24 mouse cellular contexts compared by ENCODE assay signal in genomic region chr8:79041429-79041828, GRCm38 (mm10). TPM values are rescaled to one million over a fixed set of nuclear protein-coding genes. Genes with fewer than 3 reads are reported as not detected.
DNase-seq lines count a peak whose midpoint lies in the region; TF ChIP-seq lines count a peak whose summit lies in the region.
"Had no signal": no experiment of that assay in that cellular context is flagged by ENCODE, and none has a peak within 500 bp of the region (broad histone marks: within the 10 kb centered on the region; RNA-seq: fewer than 3 reads in every experiment).

No protein-coding gene starts in this region.

- H3K27me3 ChIP-seq in CH12.LX (replicated peaks) = no peaks in the 10 kb centered on the region
- H3K27me3 ChIP-seq in myocyte (ENCODE audit: control insufficient read depth, insufficient read depth, insufficient read length) = no peaks in the 10 kb centered on the region
- H3K27me3 ChIP-seq: embryonic facial prominence, embryonic 13.5 days; embryonic facial prominence, embryonic 15.5 days; forebrain, embryonic 13.5 days; forebrain, embryonic 15.5 days; Patski had no signal

- no peak overlapping the region for H3ac ChIP-seq in myocyte (ENCODE audit: control insufficient read depth, insufficient read length)

- peaks cover 19 to 40% of the 10 kb centered on the region in 2 experiments for H3K4me1 ChIP-seq in CH12.LX (ENCODE audit: control insufficient read depth in 1 of 2, insufficient read depth in 2 of 2)
- H3K4me1 ChIP-seq: embryonic facial prominence, embryonic 15.5 days; forebrain, embryonic 13.5 days had no signal

- no peak overlapping the region; the same call in 1 of the 2 replicates for H3K27ac ChIP-seq in CH12.LX (ENCODE audit: insufficient read depth, low read depth)
- H3K27ac ChIP-seq: embryonic facial prominence, embryonic 13.5 days; embryonic facial prominence, embryonic 15.5 days; forebrain, embryonic 13.5 days; forebrain, embryonic 15.5 days had no signal

- no peak for TF ChIP-seq EP300 in CH12.LX (IDR thresholded peaks at IDR 0.05; ENCODE audit: low read length)

- 0 out of 2 replicates have a peak overlapping the region, but pooled peaks have one; percentile 34 for H3K9ac ChIP-seq in CH12.LX (ENCODE audit: insufficient read depth, low read depth)
- H3K9ac ChIP-seq: embryonic facial prominence, embryonic 13.5 days; embryonic facial prominence, embryonic 15.5 days; forebrain, embryonic 13.5 days; forebrain, embryonic 15.5 days; forebrain, postnatal 0 days had no signal

- no peak for TF ChIP-seq RAD21 in CH12.LX (IDR thresholded peaks at IDR 0.05; ENCODE audit: low read depth, low read length)

- peak; percentile 40 for DNase-seq in 3T3-L1 (ENCODE audit: low read depth, low spot score)
- DNase-seq in CH12.LX (ENCODE audit: extremely low read depth) = no peak
- peak; percentile 16 for DNase-seq in NIH3T3 (ENCODE audit: low read depth)
- no peak for DNase-seq in right cerebral cortex, postnatal 36 days (ENCODE audit: low spot score in 2 of 2)
- no peak for DNase-seq in spleen, adult 18-20 months
- no peak for DNase-seq in kidney, postnatal 25 days
- DNase-seq in B cell, adult 2 months = no peak
- DNase-seq: adrenal gland, adult 8-10 months; adrenal gland, postnatal 14 days; adrenal gland, postnatal 36 days; cerebellum, adult 11-12 months; cerebellum, adult 2 months; cerebellum, adult 9-10 months; cerebellum, postnatal 10 days; cerebellum, postnatal 25 days; embryo, embryonic 11 days; forebrain, postnatal 0 days had no signal

- H3K36me3 ChIP-seq in CH12.LX (replicated peaks in 1 of 2; ENCODE audit: control insufficient read depth in 1 of 2, insufficient read depth in 1 of 2, low read length in 1 of 2) (peaks cover 21 to 72% of the 10 kb centered on the region in 2 experiments), myocyte (ENCODE audit: control insufficient read depth, insufficient read depth) (no peaks in the 10 kb centered on the region)
- H3K36me3 ChIP-seq: embryonic facial prominence, embryonic 15.5 days; forebrain, embryonic 15.5 days had no signal

- TF ChIP-seq CTCF in CH12.LX (conservative IDR thresholded peaks at IDR 0.05 in 1 of 2, IDR thresholded peaks at IDR 0.05 in 1 of 2; ENCODE audit: low read depth in 2 of 2, low read length in 2 of 2) = no peak

- in situ Hi-C loops in CH12.LX (cut with MboI; ENCODE audit: low pct_ligation_motif_present, low pct_unique_long_range_greater_than_20kb, low sequenced_read_pairs) = no loop called here

- dilution Hi-C loops in CH12.LX (cut with MboI; ENCODE audit: extremely low pct_ligation_motif_present, extremely low pct_unique_long_range_greater_than_20kb, low sequenced_read_pairs) = no loop called here

- no peak overlapping the region for H3K4me3 ChIP-seq in CH12.LX (replicated peaks in 1 of 3; ENCODE audit: low read depth in 2 of 3, low read length in 2 of 3, poor library complexity in 1 of 3)
- no peak overlapping the region for H3K4me3 ChIP-seq in myocyte
- H3K4me3 ChIP-seq: embryonic facial prominence, embryonic 13.5 days; embryonic facial prominence, embryonic 15.5 days; forebrain, embryonic 13.5 days; forebrain, embryonic 15.5 days had no signal

- H3K9me3 ChIP-seq in CH12.LX (replicated peaks; ENCODE audit: low read length) = no peaks in the 10 kb centered on the region
- H3K9me3 ChIP-seq: embryonic facial prominence, embryonic 13.5 days; embryonic facial prominence, embryonic 15.5 days; forebrain, embryonic 15.5 days; G1E had no signal

- no peak for TF ChIP-seq POLR2A in CH12.LX (IDR thresholded peaks at IDR 0.05; ENCODE audit: low read depth, low read length)
- no peak for TF ChIP-seq POLR2A in myocyte (IDR thresholded peaks at IDR 0.05; ENCODE audit: insufficient read length, low read depth)

- H3K4me2 ChIP-seq in CH12.LX (ENCODE audit: insufficient read depth, low read depth, poor library complexity, severe bottlenecking) (no peak overlapping the region), myocyte (ENCODE audit: low read depth) (no peak overlapping the region)
- H3K4me2 ChIP-seq: embryonic facial prominence, embryonic 13.5 days; embryonic facial prominence, embryonic 15.5 days; forebrain, embryonic 13.5 days; forebrain, embryonic 15.5 days had no signal

- H3K79me2 ChIP-seq in CH12.LX (replicated peaks; ENCODE audit: control insufficient read depth, extremely low read depth, insufficient read depth, poor library complexity, severe bottlenecking) (peaks cover 80% of the 10 kb centered on the region), myocyte (ENCODE audit: control insufficient read depth, insufficient read depth) (peaks cover 67% of the 10 kb centered on the region)

TF ChIP-seq in CH12.LX, 34 proteins besides CTCF, POLR2A, EP300 and RAD21:
- no peak for TF ChIP-seq HCFC1 (IDR thresholded peaks at IDR 0.05; ENCODE audit: low read depth, low read length)
- no peak for TF ChIP-seq MEF2A (IDR thresholded peaks at IDR 0.05; ENCODE audit: borderline replicate concordance, low read depth, low read length)
- no peak for TF ChIP-seq NELFE (IDR thresholded peaks at IDR 0.05; ENCODE audit: low read depth, low read length)
- no peak for TF ChIP-seq MAZ (IDR thresholded peaks at IDR 0.05; ENCODE audit: low read depth, low read length)
- no peak for TF ChIP-seq ELF1 (IDR thresholded peaks at IDR 0.05; ENCODE audit: low read depth, low read length)
- TF ChIP-seq IRF4 (IDR thresholded peaks at IDR 0.05; ENCODE audit: low read depth, low read length) = 0 out of 2 replicates have a peak, but pooled peaks have one; percentile 16
- TF ChIP-seq ETS1 (conservative IDR thresholded peaks at IDR 0.05; ENCODE audit: low read depth, low read length) = no peak
- TF ChIP-seq USF1 (IDR thresholded peaks at IDR 0.05; ENCODE audit: low read depth, low read length) = no peak
TF ChIP-seq in CH12.LX: peak in this region for 1.

TF ChIP-seq in myocyte, 11 proteins besides CTCF, POLR2A, EP300 and RAD21:
- no peak for TF ChIP-seq SRF (IDR thresholded peaks at IDR 0.05; ENCODE audit: control insufficient read depth, insufficient read length, low read depth)
- TF ChIP-seq CEBPB (IDR thresholded peaks at IDR 0.05; ENCODE audit: insufficient read depth, poor library complexity, severe bottlenecking) = peak; percentile 93

RNA-seq across cellular contexts. Expression of gene Zfp827, which starts 13.2 kb away (rescaled TPM):
- total RNA-seq in CH12.LX (2012; rRNA removed) (6.8 and 7.8 TPM in 2 replicates), CH12.LX (2014; rRNA removed) (4.3 and 4.5 TPM in 2 replicates)
- polyA plus RNA-seq in CH12.LX (2012; ENCODE audit: insufficient read length, low read depth) (9.0 and 11.1 TPM in 2 replicates), myocyte (2012; fragmentation: generic; extraction: Trizol) (7.7 TPM)

Comparison
In these comparisons a context has a peak if more than half of its experiments do, and no peak if none do; other contexts are left out.
1. DNase-seq: peak in 3T3-L1 (single experiment) and NIH3T3 (single experiment); none in CH12.LX (single experiment), right cerebral cortex, postnatal 36 days (0 of 2), spleen, adult 18-20 months (0 of 2), kidney, postnatal 25 days (0 of 2) and B cell, adult 2 months (0 of 2).